Mouse (Mus musculus) left cerebral cortex, adult 18-20 months (tissue): ENCODE measurements at regions not wholly inside any gene's neighbourhood (a gene's known extent, or its start where the extent isn't known, plus 50 kb on each side); places are given as distances from the start of the nearest gene placed in this dataset.
A peak's percentile ranks its signal among the peaks of the same experiment; 100 is the strongest.

Source experiments
- DNase-seq, 2 experiments: peaks; one replicate each; pipeline ENCODE4 v3.0.0; 2021 to 2022; ENCODE audit warnings: low spot score in 2 of 2, mixed read lengths in 1 of 2

- DNase-seq: no peak
These were observed 155.2 kb upstream of the Robo1 start for GRCm38 (mm10) chr16:72152920-72153319.

DNA sequence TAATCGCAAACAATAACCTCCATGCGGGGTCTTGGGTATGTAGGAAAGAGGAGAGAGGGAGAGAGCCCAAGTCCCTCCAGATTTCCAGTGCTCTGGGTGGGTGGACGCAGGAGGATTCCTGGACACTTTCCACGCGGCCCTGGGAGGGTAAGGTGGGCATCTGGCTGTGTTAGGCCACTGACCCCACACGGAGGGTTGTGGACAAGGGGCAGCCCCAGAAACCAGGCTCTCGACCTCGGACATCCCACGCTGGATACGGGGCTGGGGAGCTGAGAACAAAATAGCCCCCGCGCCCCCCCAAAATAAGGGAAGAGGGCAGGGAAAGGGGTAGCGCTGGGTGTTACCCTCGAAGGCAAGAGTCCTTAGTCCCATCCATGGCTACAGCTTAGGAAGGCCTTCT, 150.2 kb upstream of the Robo1 start:
- DNase-seq: no peak

DNA sequence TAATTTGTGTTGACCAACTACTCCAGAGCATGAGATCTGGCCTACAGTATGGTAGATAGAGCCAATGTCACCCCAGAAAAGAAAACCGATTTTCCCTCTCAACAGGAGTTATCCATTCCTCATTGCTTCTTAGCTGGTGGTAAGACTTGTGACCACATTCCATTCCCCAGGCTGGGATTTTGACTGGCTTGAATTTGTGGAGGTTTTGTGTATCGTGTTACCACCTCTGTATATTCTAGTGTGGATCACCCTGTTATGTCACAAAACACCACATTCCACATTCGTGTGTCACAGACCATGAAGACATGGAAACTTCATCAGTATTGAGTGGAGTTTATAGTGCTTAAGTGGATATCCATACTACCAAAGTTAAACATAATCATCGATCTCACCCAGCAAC, 148.7 kb upstream of the Robo1 start:
- no peak for DNase-seq

- no peak for DNase-seq
These were observed 132.4 kb upstream of the Robo1 start for GRCm38 (mm10) chr16:72175727-72176126.

DNA sequence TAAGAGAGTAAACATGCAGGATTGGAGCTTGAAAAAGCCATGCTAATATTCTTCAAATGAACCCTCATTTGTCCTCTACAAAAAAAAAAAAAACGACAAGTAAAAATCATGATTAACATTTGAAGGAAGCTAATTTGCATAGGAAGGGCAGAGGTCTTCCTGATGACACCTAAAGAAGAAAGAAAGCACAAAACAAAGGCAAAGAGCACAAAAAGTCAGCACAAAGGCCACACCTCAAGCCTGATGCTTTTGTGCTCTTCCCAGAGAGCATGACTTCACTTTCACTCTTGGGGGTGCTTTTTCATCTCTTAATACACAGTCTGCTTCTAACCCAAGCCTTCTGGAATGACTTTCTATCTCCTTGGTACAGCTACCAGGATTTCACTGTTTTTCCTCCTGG, 113.8 kb upstream of the Robo1 start:
- DNase-seq: no peak

DNA sequence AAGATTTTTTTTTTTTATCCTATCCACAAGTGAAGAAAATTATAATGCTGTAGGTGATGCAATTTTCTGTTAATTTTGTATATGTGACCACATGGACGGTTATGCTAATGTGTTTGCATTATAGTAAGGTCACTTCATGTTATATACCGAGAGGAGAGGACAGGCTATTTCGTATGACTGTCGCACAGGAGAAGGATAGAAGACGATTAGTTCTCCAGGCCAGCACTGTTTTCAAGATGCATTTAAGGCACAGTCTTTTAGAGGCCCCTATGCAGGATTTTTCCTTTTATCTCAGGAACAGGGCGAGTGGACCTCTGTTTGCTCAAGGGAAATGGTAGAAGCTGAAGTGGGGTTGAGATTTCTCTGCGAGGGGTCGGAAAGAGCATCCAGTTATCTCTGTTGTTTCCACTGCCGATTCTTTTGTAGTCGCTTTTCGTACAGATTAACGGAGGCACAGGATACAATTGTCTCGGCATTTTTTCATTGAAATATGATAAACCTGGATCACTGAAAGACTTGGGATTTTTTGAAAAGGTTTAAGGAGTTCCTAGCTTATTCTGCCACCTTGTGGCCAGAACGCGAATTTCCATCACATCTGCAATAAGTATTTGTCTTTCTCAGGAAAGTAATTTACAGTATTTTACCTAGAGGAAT, 92.6 kb upstream of the Robo1 start:
- peak; percentile 70 to 77 for DNase-seq

- no peak for DNase-seq
These were observed 90.1 kb upstream of the Robo1 start for GRCm38 (mm10) chr16:72218021-72218420.

- DNase-seq: peak in 1 of 2 experiments; percentile 21
These were observed 86.1 kb upstream of the Robo1 start for GRCm38 (mm10) chr16:72221912-72222502.

DNA sequence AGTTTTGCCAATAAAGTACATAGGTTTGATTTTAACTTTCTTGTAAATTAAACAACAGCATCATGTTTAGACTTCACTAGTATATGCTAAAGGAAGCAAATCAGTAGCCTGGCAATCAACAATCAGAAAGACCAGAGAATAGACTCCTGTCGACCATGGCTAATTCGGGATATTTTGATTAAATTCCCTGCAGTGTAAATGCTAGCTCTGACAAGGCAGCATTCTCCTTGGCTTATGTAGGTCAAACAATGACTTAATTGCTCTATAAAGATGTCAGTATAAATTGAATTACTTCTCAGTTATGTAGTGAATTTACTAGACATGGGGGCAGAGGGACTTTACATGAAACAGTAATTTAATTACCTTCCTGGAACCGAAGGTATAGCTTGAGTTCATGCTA, 84.2 kb upstream of the Robo1 start:
- DNase-seq: no peak

GRCm38 (mm10) chr16:72225157-72225880, 82.8 kb upstream of the Robo1 start:
- no peak for DNase-seq

DNA sequence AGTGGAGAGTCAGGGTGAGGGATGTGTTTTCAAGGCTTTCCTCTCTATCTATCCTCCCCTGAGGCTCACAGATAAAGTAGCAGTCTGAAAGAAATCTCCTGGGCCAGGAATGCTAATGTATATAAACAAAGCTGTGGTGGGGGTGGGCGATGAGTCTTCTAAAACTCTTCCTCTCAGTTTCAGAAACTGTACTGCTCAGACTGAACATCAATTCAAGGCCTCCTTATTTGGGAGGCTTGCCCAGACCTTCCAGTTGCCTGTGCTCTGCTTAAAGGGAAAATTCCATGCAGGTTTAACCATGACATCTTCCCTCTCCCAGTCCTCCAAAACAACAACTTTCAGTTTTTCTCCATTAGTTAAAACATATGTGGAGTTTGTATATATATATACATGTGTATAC, 73.7 kb upstream of the Robo1 start:
- peak; percentile 5 to 8 for DNase-seq

- no peak for DNase-seq
These were observed 68.5 kb upstream of the Robo1 start for GRCm38 (mm10) chr16:72239631-72240030.

DNA sequence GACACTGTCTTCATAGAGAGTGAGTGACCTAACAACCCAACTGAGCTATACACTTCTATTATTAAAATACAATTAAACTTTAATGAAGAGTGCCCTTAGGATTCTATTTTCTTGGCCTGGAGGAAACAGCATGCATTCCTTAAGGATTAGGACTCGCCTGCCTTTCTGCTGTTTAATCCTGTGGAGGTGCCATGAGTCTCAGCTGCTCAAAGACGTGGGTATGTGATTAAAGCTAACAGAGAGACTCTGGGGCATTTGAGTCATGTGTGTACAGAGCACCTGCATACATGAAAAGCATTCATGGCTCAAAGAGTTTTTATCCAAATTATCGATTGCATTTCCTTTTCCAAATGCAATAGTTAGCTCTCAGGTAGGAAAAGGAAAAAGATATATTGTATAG, 51.7 kb upstream of the Robo1 start:
- no peak for DNase-seq
